Mouse (Mus musculus) ES-E14 (cell line): ENCODE measurements around the gene Setx.

Source experiments
- HCFC1 ChIP-seq: IDR thresholded peaks from 2 replicates; pipeline ENCODE4 v1.6.1; 2012; ENCODE audit warnings: low read length, inconsistent platforms, borderline replicate concordance; ENCODE audit not compliant: insufficient read depth
- MAFK ChIP-seq: IDR thresholded peaks from 2 replicates; pipeline ENCODE4 v1.6.1; 2014; ENCODE audit warnings: mild to moderate bottlenecking, low read depth, low read length, inconsistent platforms; ENCODE audit not compliant: insufficient read depth
- ZC3H11A ChIP-seq: IDR thresholded peaks from 2 replicates; pipeline ENCODE4 v1.6.1; 2012; ENCODE audit warnings: low read depth, mild to moderate bottlenecking, inconsistent platforms, low read length, borderline replicate concordance

DNA sequence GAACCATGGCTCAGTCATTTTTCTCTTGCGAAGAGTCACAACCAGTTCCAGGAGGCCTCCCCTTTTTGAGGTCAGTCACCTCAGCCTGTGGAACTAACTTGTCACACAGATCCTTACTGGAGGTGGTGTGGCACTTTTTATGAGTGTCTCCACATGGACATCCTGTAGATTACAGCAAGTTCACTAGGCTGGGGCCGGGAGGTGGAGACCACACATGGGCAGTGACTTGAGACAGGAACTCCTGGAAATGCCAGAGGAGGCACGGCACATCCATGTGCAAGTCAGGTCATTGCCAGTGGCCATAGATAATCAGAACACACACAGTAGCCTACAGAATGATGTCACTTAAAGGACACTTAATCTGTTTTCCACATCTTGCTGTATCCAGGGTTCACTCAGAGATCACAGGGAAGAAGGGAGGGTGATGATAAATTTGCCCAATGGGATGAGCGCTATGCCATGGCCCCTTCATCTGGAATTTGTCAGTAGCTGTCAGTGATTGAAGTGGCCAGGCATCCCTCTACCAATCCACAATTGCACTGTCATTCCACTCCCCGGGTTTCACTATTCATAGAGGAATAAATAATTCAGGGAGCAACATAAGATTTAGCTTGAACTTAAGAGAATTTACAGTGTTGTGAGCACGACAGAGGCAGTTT is 59.4 kb downstream of the Setx start:
- TF ChIP-seq MAFK (no peak), HCFC1 (no peak), ZC3H11A (no peak)
